Mouse (Mus musculus): ENCODE measurements around the gene Slc44a3.
"Not testable (repeated sequence)": the region's sequence is repeated elsewhere in the genome, so short reads cannot be mapped to it uniquely, and the experiment has no call there.

Slc44a3 gene

DNA sequence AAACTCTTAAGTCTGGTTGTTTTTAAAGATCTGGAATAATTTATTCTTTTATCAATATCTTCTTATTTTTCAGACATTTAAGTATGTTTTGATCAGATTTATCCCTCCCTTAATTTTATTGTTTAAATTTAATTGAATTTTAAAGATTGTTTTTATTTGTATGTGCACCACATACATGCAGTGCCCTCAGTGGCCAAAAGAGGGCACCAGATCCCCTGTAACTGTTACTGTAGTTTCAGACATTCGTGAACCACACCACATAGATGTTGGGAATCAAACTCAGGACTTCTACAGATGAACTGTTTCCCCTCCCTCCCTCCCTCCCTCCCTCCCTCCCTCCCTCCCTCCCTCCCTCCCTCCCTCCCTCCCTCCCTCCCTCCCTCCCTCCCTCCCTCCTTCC lies 18.2 kb upstream of the Slc44a3 start:
- DNase-seq = peak; percentile 34 to 58

GRCm38 (mm10) chr3:121547851-121548624 lies 15.8 kb upstream of the Slc44a3 start:
- DNase-seq = no peak

DNA sequence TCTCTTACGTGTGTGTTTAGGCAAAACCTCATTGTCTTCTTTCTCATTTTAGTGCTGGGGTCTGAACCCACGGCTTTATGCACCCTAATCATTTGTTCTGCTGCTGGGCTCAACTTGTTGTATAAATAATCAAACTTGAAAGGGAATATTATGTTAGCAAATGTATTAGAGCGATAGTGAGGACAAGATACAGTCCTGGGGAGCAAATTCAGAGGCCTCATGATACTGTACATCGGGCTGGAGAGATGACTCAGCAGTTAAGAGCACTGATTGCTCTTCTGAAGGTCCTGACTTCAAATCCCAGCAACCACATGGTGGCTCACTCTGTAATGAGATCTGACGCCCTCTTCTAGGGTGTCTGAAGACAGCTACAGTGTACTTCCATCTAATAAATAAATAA lies 8.4 kb upstream of the Slc44a3 start:
- no peak for DNase-seq

DNA sequence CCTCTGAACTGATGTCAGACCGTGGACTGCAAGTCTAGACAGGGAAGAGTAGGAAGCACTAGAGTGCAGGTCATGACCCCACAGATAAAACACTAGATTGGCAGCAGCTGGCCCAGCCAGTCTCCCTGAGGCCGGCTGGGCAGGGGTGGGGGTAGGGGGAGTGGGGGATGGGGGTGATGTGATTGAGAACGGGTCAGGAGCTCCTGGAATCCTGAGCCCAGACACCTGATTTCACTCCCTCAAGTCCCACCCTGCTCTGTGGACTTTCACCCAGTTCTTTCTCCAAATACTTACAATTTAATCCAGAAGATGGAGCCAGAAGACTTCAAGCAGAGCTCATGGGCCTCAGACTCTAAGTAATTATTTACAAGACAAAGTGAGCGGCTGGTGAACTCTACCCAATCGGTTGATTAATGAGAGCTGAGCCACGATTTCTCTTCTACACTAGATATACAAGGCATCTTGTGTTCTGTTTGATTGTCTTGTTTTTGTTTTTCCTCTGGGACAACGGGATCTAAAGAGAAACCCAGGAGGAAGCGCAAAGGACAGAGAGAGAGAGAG lies 7.7 kb upstream of the Slc44a3 start:
- DNase-seq = peak in 1 of 2 experiments; percentile 24

DNA sequence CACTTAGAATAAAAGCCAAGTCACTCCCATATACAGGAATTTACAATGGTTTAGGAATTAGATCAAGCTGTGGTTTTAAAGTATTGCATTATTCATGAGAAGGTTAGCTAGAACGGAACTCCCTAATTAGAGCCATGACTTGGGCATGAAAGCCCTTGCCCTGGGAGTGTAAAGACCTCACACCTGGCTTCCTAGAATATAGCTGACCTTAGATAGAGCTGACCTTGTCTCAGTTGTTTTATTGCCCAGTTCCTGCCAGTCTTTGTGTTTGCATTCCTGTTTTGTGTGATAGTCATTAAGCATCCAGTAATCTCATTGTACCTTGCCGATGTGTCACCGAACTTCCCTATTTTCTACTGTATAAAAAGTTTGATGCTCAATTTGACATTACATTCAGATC lies 6.6 kb upstream of the Slc44a3 start:
- DNase-seq = not testable (repeated sequence)

DNA sequence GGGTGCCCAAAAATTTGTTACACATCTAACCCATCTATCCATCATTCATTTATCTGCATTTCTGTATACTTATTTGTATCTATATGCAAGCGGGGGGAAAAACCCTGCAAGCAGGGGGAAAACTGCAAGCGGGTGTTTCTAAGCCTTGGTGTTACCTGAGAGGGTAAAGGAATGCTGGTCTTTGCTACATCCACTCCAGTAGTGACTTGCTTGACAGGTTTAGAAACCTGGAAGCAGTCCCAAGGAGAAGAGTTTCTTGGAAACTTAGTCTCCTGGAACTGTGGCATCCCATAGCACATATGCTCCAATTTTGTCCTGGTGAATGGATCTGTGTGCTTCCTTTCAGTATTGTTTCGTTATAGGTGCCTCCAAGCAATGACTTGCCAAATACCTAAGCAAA lies 5.8 kb upstream of the Slc44a3 start:
- DNase-seq = peak; percentile 43 to 75

GRCm38 (mm10) chr3:121536803-121537202 lies 4.6 kb upstream of the Slc44a3 start:
- peak; percentile 27 to 50 for DNase-seq

DNA sequence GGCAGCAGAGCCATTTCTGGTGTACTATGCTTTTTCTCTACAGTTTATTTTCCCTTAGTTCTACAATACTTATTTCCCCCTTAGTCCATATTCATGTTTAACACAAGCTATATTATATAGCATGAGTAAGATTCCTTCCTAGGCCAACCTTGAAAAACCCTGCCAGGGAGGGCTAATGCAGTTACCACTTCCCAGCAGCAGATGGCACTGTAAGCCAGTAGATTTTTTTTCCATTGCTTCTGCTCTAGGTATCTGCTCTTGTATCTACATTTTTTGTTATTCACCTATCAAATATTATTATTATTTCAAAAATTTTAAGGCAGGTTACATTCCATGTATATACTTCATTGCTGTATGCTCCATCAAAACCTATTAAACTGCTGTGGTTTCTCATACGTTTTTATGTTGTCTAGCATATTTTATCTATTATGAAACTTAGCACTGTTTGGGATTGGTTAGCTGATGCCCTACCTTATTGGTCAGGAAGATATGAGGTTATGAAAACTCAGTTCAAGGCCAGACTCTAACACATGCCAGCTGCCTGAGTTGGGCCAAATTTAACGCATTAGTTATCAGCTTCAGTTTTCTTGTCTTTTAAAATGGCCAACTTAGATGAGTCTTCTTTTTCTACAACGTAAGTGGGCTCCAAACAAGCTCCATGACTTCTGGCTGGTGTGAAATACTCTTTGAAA lies 3.8 kb upstream of the Slc44a3 start:
- peak; percentile 37 to 40 for DNase-seq

DNA sequence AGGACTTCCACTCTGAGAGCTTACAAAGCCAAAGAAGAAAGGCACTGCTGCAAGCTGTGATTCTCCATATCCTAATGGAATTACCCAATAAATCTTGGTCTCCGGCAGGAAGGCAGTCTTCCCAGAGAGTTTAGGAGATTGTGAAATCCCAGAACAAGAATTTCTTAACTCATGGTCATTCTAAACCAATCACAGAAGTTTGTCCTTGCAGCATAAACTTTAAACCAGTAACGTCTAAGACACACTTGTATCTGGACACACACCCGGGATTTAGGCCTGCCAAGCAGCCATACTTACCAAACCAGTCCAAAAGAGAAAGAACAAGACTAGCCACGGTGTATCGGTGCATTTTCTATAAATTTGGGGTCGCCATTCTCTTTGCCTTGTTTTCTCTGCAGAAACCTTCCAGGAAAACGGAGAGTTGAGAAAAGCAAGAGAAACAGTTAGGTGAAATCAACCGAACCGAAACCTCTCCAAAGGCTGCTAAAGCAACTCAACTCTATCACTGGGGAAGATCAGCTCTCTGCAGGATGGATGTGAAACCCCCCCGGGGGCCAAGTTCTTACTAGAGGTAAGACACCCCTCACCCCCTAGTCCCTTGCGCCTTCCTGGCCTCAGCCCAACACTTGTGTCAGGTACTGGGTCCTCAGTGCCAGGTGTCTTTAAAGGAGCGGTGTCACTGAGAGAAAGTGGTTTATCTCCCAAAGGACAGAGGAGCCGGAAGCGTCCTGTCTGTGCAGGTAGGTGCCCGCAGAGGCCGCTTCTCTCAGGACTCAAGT lies 645 bp downstream of the Slc44a3 start:
- DNase-seq = peak in 1 of 2 experiments; percentile 61

- DNase-seq = peak in 1 of 2 experiments; percentile 58
These were observed 1.5 kb downstream of the Slc44a3 start for GRCm38 (mm10) chr3:121530546-121531258.

GRCm38 (mm10) chr3:121526096-121527093 lies 5.8 kb downstream of the Slc44a3 start:
- DNase-seq = no peak

- DNase-seq = no peak
These were observed 10.5 kb downstream of the Slc44a3 start for GRCm38 (mm10) chr3:121521633-121522125.

DNA sequence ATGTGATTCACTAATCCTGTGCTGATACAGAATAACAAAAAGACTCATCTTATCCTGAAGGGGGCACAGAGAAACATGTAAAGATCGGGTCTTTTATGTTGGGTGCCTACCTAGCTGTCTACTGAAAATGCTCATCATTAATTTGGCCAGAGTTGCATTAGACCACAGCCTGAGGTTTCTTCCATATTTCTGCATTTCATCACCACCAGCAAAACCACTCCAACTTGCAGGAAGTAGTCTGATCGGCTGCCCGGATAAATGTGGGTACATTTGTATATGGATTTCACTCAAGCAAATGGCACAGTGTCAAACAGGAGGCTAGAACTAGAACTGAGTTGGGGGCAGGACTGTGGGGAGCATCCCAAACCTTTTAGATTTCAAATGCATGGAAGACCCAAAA lies 11.1 kb downstream of the Slc44a3 start:
- DNase-seq = no peak

DNA sequence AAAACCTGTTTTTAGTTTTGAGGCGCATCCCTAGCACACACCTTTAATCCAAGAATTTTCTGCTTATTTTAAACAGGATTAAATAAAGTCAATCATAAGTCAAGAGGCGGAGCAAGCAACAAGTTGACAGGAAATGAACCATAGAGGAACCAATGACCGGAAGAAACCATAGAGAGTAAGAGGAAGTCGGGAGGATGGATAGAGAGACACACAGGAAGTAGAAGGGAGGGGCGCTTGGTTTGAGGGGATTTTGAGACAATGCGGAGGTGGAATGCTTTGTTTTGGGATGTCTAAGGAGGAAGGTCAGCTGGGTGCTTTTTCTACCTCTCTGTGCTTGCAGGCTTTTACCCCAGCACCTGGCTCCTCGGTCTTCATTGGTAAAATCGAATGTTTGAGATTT lies 15.2 kb downstream of the Slc44a3 start:
- DNase-seq = no peak

- DNase-seq = no peak
These were observed 23.1 kb downstream of the Slc44a3 start for GRCm38 (mm10) chr3:121509141-121509540.

GRCm38 (mm10) chr3:121507678-121508077 lies 24.5 kb downstream of the Slc44a3 start:
- DNase-seq = no peak

GRCm38 (mm10) chr3:121506756-121507155 lies 25.4 kb downstream of the Slc44a3 start:
- no peak for DNase-seq

DNA sequence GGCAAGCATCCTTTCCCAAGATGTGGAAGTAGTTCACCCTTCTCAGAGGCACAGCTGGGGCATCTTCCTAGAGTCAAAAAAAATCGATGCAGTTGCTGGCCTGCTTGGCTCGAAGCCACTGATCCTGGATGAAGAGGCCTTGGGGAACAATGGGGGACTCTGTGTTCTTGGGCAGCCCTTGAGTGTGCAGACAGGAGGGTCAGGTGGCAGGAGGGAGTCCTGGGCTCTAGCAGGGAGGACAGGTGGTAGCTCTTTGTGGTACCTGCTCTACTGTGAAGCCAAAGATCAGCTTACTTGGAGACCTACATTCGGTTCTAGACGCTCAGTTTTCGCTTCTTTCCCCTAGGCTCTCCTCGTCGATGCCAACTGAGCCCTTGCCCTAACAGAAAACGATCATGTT lies 26.0 kb downstream of the Slc44a3 start:
- no peak for DNase-seq

GRCm38 (mm10) chr3:121504927-121505487 lies 27.2 kb downstream of the Slc44a3 start:
- no peak for DNase-seq

- no peak for DNase-seq
These were observed 31.5 kb downstream of the Slc44a3 start for GRCm38 (mm10) chr3:121500734-121501133.

- peak; percentile 69 to 79 for DNase-seq
These were observed 32.0 kb downstream of the Slc44a3 start for GRCm38 (mm10) chr3:121500225-121500624.
